Mouse (Mus musculus) erythroblast, embryonic 14.5 days (primary cell): ENCODE data around the gene Tppp. TPM values are rescaled to one million over a fixed set of nuclear protein-coding genes. Genes with fewer than 3 reads are reported as not detected.
A peak's percentile ranks its signal among the peaks of the same experiment; 100 is the strongest.

Experiments used
- H3K27me3 ChIP-seq: 2 replicates; pipeline ENCODE4 v1.6.1; 2012; ENCODE audit warnings: inconsistent platforms; ENCODE audit not compliant: control insufficient read depth
- H3K36me3 ChIP-seq: 2 replicates; pipeline ENCODE4 v1.6.1; 2012; ENCODE audit warnings: mild to moderate bottlenecking, inconsistent platforms; ENCODE audit not compliant: control insufficient read depth
- H3K4me1 ChIP-seq: 2 replicates; pipeline ENCODE4 v1.6.1; 2012; ENCODE audit warnings: inconsistent platforms; ENCODE audit not compliant: control insufficient read depth
- H3K4me3 ChIP-seq: replicated peaks from 2 replicates; pipeline ENCODE3; 2012; ENCODE audit warnings: moderate library complexity, mild to moderate bottlenecking, inconsistent platforms
- H3K9me3 ChIP-seq: 2 replicates; pipeline ENCODE4 v1.6.1; 2012; ENCODE audit warnings: low read length, inconsistent platforms, mixed read lengths; ENCODE audit not compliant: control insufficient read depth
- GATA1 ChIP-seq: IDR thresholded peaks from 2 replicates; pipeline ENCODE4 v1.6.1; 2012; ENCODE audit warnings: low read length, inconsistent platforms, mixed read lengths
- TAL1 ChIP-seq: IDR thresholded peaks from 3 replicates; pipeline ENCODE4 v1.6.1; 2012; ENCODE audit warnings: low read length, inconsistent platforms, mixed read lengths
- polyA plus RNA-seq: library from polyadenylated mRNA; stranded (reverse); fragments of >175 nt; gene quantifications from 2 replicates; pipeline ENCODE4 v1.2.3, GENCODE M21; 2012

The Tppp gene
- 0.02 TPM in 1 of 2 replicates, not detected in the other for polyA plus RNA-seq

DNA sequence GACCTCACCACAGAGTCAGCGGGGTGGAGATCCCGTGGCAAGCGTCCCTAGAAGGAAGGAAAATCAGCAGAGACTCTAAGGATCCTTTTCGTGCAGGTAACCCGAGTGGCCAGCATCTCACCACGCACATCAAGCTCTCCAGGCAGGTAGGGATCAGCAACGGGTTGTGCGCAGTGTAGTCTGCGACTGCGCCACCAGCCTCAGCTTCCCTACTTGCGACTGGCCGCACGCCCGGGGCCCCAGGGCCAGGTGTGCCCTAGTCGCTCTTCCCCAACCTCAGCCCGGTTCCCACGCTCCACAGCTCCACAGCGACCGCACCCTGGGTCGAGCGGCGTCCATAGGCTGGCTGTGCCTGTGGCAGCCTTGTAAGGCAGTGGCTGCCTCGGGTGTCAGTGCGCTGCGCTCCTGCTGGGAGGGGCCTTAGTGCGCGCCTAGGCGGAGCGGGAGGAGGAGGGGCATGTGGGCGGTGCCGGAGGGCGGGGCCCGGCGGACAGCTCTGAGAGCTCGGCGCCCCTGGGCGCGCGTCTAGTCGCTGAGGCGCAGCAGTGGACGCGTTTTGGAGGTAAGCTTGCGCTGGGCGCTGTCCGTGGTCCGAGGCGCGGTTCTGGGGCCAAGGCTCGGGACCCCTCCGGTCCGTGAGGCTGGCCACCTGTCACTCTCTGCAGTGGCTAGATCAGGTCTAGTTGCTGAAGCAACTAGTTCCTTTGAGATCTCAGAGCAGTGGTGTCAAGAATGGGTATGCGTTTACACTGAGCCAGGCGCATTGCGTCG, at the start of gene Tppp:
Gene Tppp (plus strand): TSS at position 460 of the 771 bp plus-strand sequence.
- no peaks in the 10 kb centered on the region for H3K36me3 ChIP-seq
- TF ChIP-seq TAL1 (no peak), GATA1 (no peak)
- H3K9me3 ChIP-seq = no peaks in the 10 kb centered on the region
- H3K27me3 ChIP-seq = peaks cover 78% of the 10 kb centered on the region
- H3K4me1 ChIP-seq = peaks cover 30% of the 10 kb centered on the region
- H3K4me3 ChIP-seq = peak within 1 kb of the TSS; percentile 65

DNA sequence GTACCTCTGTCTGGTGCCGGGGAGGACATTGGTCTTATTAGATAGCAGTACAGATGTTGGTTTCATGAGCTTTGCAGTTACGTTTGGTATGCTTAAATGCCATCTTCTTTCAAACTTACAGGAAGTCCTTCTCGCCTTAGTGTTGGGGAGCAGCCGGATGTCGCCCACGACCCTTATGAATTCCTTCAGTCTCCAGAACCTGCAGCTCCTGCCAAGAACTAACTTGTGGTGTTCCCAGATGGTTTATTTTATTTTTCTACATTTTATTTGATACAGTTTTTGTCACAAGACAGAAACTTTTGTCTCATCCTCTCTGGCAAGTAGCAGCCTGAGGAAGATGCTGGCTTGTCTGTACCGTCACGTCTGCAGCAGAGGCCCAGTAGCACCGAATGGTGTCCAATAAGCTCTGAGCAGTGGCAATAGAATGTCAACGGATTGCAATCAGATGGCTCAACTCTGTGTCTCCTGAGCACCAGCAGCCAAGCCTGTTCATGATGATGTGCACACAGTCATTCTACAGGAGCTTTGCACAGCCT, 49.0 kb upstream of the Tppp start:
- H3K4me1 ChIP-seq = no peaks in the 10 kb centered on the region
- H3K4me3 ChIP-seq = no peak overlapping the region
- H3K36me3 ChIP-seq = peaks cover 67% of the 10 kb centered on the region
- TF ChIP-seq TAL1 = no peak
- TF ChIP-seq GATA1 = no peak
- no peaks in the 10 kb centered on the region for H3K9me3 ChIP-seq
- no peaks in the 10 kb centered on the region for H3K27me3 ChIP-seq

DNA sequence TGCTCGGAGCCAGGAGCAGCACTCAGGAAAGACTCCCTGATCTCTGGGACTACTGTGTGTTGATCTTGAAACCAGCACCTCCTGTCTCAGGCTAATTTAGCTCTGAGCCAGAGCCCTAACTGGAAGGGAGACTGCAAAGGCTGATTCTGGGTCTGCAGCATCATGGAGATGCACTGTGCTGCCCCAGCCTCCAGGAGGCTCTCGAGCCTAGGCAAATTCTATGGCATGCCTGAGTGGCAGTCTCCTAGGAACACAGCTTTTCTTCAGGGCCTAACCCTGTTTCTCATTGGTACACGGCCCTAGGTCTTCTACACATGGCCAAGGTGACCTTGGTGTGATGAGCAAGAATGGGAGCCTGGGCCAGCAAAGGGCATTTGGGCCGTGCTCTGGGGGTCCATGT, 48.0 kb upstream of the Tppp start:
- Histone ChIP-seq H3K9me3 (no peaks in the 10 kb centered on the region), H3K4me3 (no peak overlapping the region), H3K27me3 (no peaks in the 10 kb centered on the region), H3K4me1 (no peaks in the 10 kb centered on the region), H3K36me3 (peaks cover 57% of the 10 kb centered on the region)
- TF ChIP-seq GATA1 (no peak), TAL1 (no peak)

DNA sequence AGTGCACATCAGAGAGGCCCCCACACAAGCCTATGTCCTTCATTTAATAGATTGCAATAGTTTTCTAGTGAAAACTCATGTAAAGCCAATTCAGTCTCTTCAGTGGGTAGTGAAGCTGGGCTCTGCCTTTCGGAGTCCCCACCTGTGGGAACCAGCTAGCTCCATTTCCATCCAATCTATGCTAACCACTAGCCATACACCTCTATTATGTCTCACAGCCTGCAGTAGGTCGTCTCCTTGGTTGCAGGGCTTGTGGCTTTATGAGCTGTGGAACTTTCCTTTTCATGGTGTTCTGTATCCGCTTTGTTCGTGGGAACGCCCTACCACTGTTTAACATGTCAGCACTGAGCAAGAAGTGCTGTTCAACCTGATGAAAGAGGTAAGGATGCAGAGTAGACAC, 45.7 kb upstream of the Tppp start, which contains the start of gene Zdhhc11:
Gene Zdhhc11 (plus strand): TSS at position 301 of the 400 bp plus-strand sequence.
- no peaks in the 10 kb centered on the region for H3K4me1 ChIP-seq
- H3K36me3 ChIP-seq = peaks cover 35% of the 10 kb centered on the region
- no peak within 1 kb of the TSS for H3K4me3 ChIP-seq
- no peaks in the 10 kb centered on the region; the same call in 1 of the 2 replicates for H3K27me3 ChIP-seq
- H3K9me3 ChIP-seq = no peaks in the 10 kb centered on the region
- TF ChIP-seq GATA1 = no peak
- TF ChIP-seq TAL1 = no peak

DNA sequence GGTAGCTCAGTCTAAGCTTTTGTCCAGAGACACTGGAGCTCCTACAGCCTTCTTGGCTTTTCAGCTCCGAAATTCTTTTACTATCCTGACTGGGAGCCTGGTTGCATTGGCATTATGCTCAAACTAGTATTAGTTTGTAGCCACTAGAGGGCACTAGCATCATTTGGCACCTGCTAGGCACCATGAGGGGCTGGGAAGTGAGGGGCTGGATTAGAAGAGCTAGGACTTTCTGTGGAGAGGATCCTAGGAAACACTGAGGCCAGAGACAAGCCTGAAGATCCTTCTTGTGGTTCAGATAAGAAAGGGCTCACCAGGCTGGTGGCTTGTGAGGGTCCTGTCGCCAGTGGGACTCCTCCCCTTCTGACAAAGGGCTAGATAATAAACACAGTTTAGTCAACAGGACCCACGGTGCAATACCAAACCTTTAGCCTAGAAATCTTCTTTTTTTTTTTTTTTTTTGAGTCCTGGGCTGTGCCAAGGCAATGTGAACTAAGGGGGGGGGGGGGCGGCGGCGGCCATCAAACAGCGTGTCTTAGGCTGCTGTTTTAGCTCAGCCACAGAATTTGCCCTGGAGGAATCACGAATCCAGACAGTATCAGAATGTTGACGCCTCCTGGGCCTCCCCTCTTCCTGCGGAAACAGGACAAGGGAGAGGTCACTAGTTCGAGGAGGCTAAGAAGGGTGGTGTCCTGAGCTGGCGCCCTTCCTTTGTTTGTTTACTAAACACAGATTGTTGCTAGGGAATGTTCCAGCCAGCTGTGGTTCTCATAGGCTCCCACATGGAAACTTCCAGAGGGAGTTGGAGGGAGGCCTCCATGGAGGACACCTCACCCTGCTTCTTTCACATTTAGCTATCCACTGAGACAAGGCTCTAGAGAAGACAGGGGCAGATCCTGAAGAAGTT, 38.4 kb upstream of the Tppp start:
- Histone ChIP-seq H3K4me3 (no peak overlapping the region), H3K27me3 (no peaks in the 10 kb centered on the region; the same call in 1 of the 2 replicates)
- TF ChIP-seq GATA1 (no peak), TAL1 (no peak)

DNA sequence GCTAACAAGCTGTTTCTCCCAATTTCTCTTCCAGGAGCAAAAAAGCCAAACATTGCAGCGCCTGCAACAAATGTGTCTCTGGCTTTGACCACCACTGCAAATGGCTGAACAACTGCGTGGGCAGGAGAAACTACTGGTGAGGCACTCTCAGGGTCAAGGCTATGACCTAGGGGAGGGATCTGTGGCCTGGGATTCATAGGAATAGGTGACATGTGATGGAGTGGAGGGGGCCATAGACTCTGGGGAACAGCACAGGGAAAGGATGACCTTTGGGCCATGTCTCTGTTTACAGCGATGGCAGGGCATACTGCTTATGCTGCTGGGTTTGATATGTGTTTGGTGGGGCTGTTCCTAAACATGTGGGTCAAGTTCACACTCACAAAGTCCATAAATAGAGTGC, 34.7 kb upstream of the Tppp start:
- Histone ChIP-seq H3K27me3 (no peaks in the 10 kb centered on the region; the same call in 1 of the 2 replicates), H3K36me3 (no peaks in the 10 kb centered on the region), H3K4me3 (no peak overlapping the region), H3K9me3 (no peaks in the 10 kb centered on the region), H3K4me1 (peaks cover 11% of the 10 kb centered on the region)
- TF ChIP-seq GATA1 (no peak), TAL1 (no peak)

More for the DNA sequence above, 38.4 kb upstream of the Tppp start:
- peaks cover 5% of the 10 kb centered on the region for H3K4me1 ChIP-seq
- H3K9me3 ChIP-seq = no peaks in the 10 kb centered on the region
- H3K36me3 ChIP-seq = no peaks in the 10 kb centered on the region

DNA sequence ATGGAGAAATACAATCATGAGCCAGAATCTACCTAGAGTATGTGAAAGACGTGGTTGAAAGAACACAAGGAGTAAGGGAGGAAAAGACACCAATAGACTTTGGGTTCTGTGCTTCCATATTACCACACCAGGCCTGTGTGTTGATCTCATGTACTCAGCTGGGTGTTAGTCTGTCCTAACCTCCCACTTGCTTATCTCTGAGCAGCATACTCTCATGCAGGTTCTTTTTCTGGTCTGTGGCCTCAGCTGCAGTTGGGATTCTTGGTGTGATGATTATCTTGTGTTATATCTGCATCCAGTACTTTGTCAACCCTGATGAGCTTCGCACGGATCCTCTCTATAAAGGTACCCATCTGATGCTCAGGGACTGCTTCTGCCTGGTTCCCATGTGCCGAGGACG, 32.3 kb upstream of the Tppp start:
- H3K4me3 ChIP-seq = no peak overlapping the region
- TF ChIP-seq GATA1 (no peak), TAL1 (no peak)
- no peaks in the 10 kb centered on the region for H3K9me3 ChIP-seq
- no peaks in the 10 kb centered on the region; the same call in 1 of the 2 replicates for H3K27me3 ChIP-seq
- H3K4me1 ChIP-seq = peaks cover 6% of the 10 kb centered on the region
- H3K36me3 ChIP-seq = no peaks in the 10 kb centered on the region

DNA sequence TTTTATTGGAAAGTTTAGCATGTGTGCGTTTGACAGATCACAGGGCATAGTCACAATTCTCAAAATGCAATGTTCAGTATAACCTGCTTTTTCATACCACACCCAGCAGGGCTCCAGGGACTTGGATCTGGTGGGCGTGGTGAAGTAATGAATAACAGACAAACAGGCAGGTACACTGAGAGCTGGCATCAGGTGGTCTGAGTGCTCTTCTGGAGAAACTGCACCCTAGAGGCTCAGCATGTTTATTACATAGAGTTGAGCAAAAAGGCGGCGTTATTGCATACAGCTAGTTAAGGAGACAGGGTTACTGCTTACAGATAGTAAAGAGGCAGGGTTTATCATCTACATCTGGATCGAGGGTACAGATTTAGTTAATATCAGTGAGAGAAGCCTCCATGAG, 18.9 kb upstream of the Tppp start:
- H3K27me3 ChIP-seq = no peaks in the 10 kb centered on the region
- no peak for TF ChIP-seq TAL1
- no peak for TF ChIP-seq GATA1
- no peaks in the 10 kb centered on the region for H3K9me3 ChIP-seq
- no peaks in the 10 kb centered on the region for H3K36me3 ChIP-seq
- no peak overlapping the region for H3K4me3 ChIP-seq
- H3K4me1 ChIP-seq = peaks cover 19% of the 10 kb centered on the region

DNA sequence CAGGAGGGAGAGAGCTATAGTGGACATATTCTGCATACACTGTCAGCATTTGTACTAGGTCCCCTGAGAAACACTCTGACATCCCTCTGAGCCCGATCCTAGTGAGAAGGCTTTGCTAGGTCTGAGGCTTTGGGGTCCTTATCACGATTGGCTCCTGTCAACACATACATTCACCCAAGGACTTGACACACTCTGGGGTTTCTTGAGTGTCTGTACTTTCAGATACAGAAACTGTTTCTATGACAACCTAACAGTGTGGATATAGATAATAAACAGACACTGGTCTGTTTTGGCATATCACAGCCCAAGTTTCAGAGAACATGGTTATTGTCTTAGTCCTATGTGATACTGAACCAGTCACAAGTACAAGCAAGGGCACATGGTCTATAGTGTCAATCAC, 18.4 kb upstream of the Tppp start:
- Histone ChIP-seq H3K4me1 (peaks cover 19% of the 10 kb centered on the region), H3K9me3 (no peaks in the 10 kb centered on the region), H3K27me3 (no peaks in the 10 kb centered on the region), H3K4me3 (no peak overlapping the region), H3K36me3 (no peaks in the 10 kb centered on the region)
- TF ChIP-seq GATA1 = no peak
- no peak for TF ChIP-seq TAL1
